Mouse (Mus musculus) thymus, adult 2 months (tissue): ENCODE data around the gene Thap8. TPM values are rescaled to one million over a fixed set of nuclear protein-coding genes. Genes with fewer than 3 reads are reported as not detected.

Experiments used
- DNase-seq: peaks from one replicate; pipeline ENCODE4 v3.0.0; 2021
- H3K27ac ChIP-seq: fragments of 200-500 bp; 2 replicates; pipeline ENCODE4 v1.5.1; 2012; ENCODE audit warnings: low read length, control low read depth; ENCODE audit not compliant: control insufficient read depth, insufficient read depth
- H3K27me3 ChIP-seq: fragments of 200-500 bp; 2 replicates; pipeline ENCODE4 v1.6.1; 2012; ENCODE audit warnings: mild to moderate bottlenecking, low read length, moderate library complexity, mixed read lengths; ENCODE audit not compliant: control insufficient read depth, insufficient read depth
- H3K36me3 ChIP-seq: fragments of 200-500 bp; 2 replicates; pipeline ENCODE4 v1.6.1; 2012; ENCODE audit warnings: mild to moderate bottlenecking, low read length, moderate library complexity; ENCODE audit not compliant: control insufficient read depth, insufficient read depth
- H3K4me1 ChIP-seq: fragments of 200-500 bp; replicated peaks from 2 replicates; pipeline ENCODE4 v1.6.1; 2012; ENCODE audit warnings: low read length; ENCODE audit not compliant: control insufficient read depth, insufficient read depth
- H3K4me3 ChIP-seq: fragments of 200-500 bp; 2 replicates; pipeline ENCODE4 v1.5.1; 2012; ENCODE audit warnings: mild to moderate bottlenecking, low read length, control low read depth, moderate library complexity; ENCODE audit not compliant: control insufficient read depth, insufficient read depth
- CTCF ChIP-seq: fragments of 200-500 bp; IDR thresholded peaks from 2 replicates; pipeline ENCODE4 v1.5.1; 2012; ENCODE audit warnings: mild to moderate bottlenecking, control low read depth, low read length, moderate library complexity, borderline replicate concordance; ENCODE audit not compliant: control insufficient read depth, poor library complexity, insufficient read depth; ENCODE audit errors: extremely low read depth
- POLR2A ChIP-seq: fragments of 200-500 bp; IDR thresholded peaks from 2 replicates; pipeline ENCODE4 v1.6.1; 2012; ENCODE audit warnings: mild to moderate bottlenecking, low read length, control low read depth, moderate library complexity; ENCODE audit not compliant: control insufficient read depth, poor library complexity, insufficient read depth; ENCODE audit errors: extremely low read depth
- WGBS: fragments of 180-500 bp; shearing (Covaris S2); methylation state at CpG from one replicate; pipeline ENCODE4 v1.1.7; 2018; 5-methylcytosine and 5-hydroxymethylcytosine counted together
- polyA plus RNA-seq: library from polyadenylated mRNA; depleted of rRNA; stranded (reverse); fragments of >200 nt; gene quantifications from 2 replicates; pipeline ENCODE4 v1.2.3, GENCODE M21; 2012

Gene Thap8
- polyA plus RNA-seq, 1 experiment = 0.26 TPM

- DNase-seq = no peak
- no peak within 1 kb of the TSS for H3K27ac ChIP-seq
- H3K36me3 ChIP-seq = no peaks in the 10 kb centered on the region
- H3K4me3 ChIP-seq = no peak within 1 kb of the TSS
- WGBS = 76% methylated on average over 9 of the region's 9 CpGs
- H3K27me3 ChIP-seq = no peaks in the 10 kb centered on the region
- no peaks in the 10 kb centered on the region for H3K4me1 ChIP-seq
- TF ChIP-seq POLR2A (no peak), CTCF (no peak)
Observed at GRCm38 (mm10) chr7:30314721-30315155, 34.8 kb downstream of the Thap8 start, which contains the start of gene Syne4. Gene Syne4, plus strand, starts transcription at chr7:30314807.

- no peak overlapping the region for H3K4me3 ChIP-seq
- WGBS = 87% methylated on average over 13 of the region's 13 CpGs
Observed at GRCm38 (mm10) chr7:30315559-30316529, 36.0 kb downstream of the Thap8 start.

GRCm38 (mm10) chr7:30318142-30318541 lies 38.2 kb downstream of the Thap8 start:
- Histone ChIP-seq H3K4me1 (peaks cover 8% of the 10 kb centered on the region), H3K4me3 (no peak overlapping the region), H3K27me3 (no peaks in the 10 kb centered on the region), H3K27ac (no peak overlapping the region), H3K36me3 (no peaks in the 10 kb centered on the region)
- WGBS = 98% methylated on average over 3 of the region's 3 CpGs
- DNase-seq = no peak
- TF ChIP-seq CTCF (no peak), POLR2A (no peak)

More at GRCm38 (mm10) chr7:30315559-30316529, 36.0 kb downstream of the Thap8 start:
- TF ChIP-seq CTCF (no peak), POLR2A (no peak)
- no peak for DNase-seq
- H3K27me3 ChIP-seq = no peaks in the 10 kb centered on the region
- no peaks in the 10 kb centered on the region for H3K4me1 ChIP-seq
- H3K36me3 ChIP-seq = no peaks in the 10 kb centered on the region
- H3K27ac ChIP-seq = no peak overlapping the region

- DNase-seq = no peak
Observed at GRCm38 (mm10) chr7:30320946-30321345, 41.1 kb downstream of the Thap8 start.

GRCm38 (mm10) chr7:30321539-30322284 lies 41.8 kb downstream of the Thap8 start, which contains the start of gene E130208F15Rik:
Gene E130208F15Rik, plus strand, starts transcription at chr7:30321740.
- WGBS = under 1% methylated on average over 63 of the region's 63 CpGs
- Histone ChIP-seq H3K36me3 (no peaks in the 10 kb centered on the region), H3K27me3 (no peaks in the 10 kb centered on the region), H3K27ac (peak within 1 kb of the TSS; percentile 84), H3K4me1 (peaks cover 11% of the 10 kb centered on the region), H3K4me3 (peak within 1 kb of the TSS; percentile 63)
- peak; percentile 74 for DNase-seq
- peak; percentile 50; the same call in 1 of the 2 replicates for TF ChIP-seq CTCF
- TF ChIP-seq POLR2A = no peak

More at GRCm38 (mm10) chr7:30320946-30321345, 41.1 kb downstream of the Thap8 start:
- 90% methylated on average over 2 of the region's 2 CpGs for WGBS
- H3K4me1 ChIP-seq = peaks cover 11% of the 10 kb centered on the region
- no peak overlapping the region for H3K4me3 ChIP-seq
- H3K27ac ChIP-seq = no peak overlapping the region
- H3K27me3 ChIP-seq = no peaks in the 10 kb centered on the region
- TF ChIP-seq CTCF (no peak), POLR2A (no peak)
- no peaks in the 10 kb centered on the region for H3K36me3 ChIP-seq

GRCm38 (mm10) chr7:30322285-30322667 lies 42.4 kb downstream of the Thap8 start:
- Histone ChIP-seq H3K36me3 (no peaks in the 10 kb centered on the region), H3K4me3 (peak overlapping the region; percentile 63), H3K27ac (peak overlapping the region; percentile 84), H3K27me3 (no peaks in the 10 kb centered on the region), H3K4me1 (peaks cover 14% of the 10 kb centered on the region)
- peak; percentile 97 for DNase-seq
- under 1% methylated on average over 20 of the region's 20 CpGs for WGBS
- TF ChIP-seq CTCF (0 out of 2 replicates have a peak, but pooled peaks have one; percentile 32), POLR2A (peak; percentile 85)
